Mouse (Mus musculus): Measurements from ENCODE around the gene Tm7sf3.

GRCm38 (mm10) chr6:146602601-146603000, 40.0 kb downstream of the Tm7sf3 start:
- no peak for TF ChIP-seq POLR2A (IDR thresholded peaks at IDR 0.05; ENCODE audit: control insufficient read depth in 1 of 2, insufficient read depth in 1 of 2, low read depth in 1 of 2, low read length in 2 of 2, poor library complexity in 1 of 2)
- no peak for TF ChIP-seq CHD2 (IDR thresholded peaks at IDR 0.05; ENCODE audit: low read length)
- no peak for TF ChIP-seq NELFE (IDR thresholded peaks at IDR 0.05; ENCODE audit: low read depth, low read length)
- no peak for TF ChIP-seq CTCF (IDR thresholded peaks at IDR 0.05 in 2 of 3, conservative IDR thresholded peaks at IDR 0.05 in 1 of 3; ENCODE audit: control insufficient read depth in 1 of 3, insufficient read depth in 1 of 3, low read depth in 2 of 3, low read length in 3 of 3, poor library complexity in 1 of 3, severe bottlenecking in 1 of 3)
- TF ChIP-seq TAL1 (IDR thresholded peaks at IDR 0.05; ENCODE audit: low read length), result no peak
- TF ChIP-seq MYB (IDR thresholded peaks at IDR 0.05; ENCODE audit: low read depth, low read length), result no peak
